Mouse (Mus musculus) regulatory T cell (primary cell): Measurements from ENCODE around the gene Svbp.

Experiments used
- in situ Hi-C: fragments of 300-600 bp; cut with MboI, MseI; formaldehyde crosslinking; loops from one replicate; pipeline ENCODE4 v1.15.1; 2025; ENCODE audit warnings: high pct_unique_total_duplicates

Gene Svbp

GRCm38 (mm10) chr4:119245961-119246360 lies 50.9 kb downstream of the Svbp start:
- in situ Hi-C loops: loop anchor here (5.0 kb wide), 1 partner anchor 91 kb away; no protein-coding TSS in a partner anchor

- in situ Hi-C loops: loop anchor here (5.0 kb wide), 1 partner anchor 91 kb away; no protein-coding TSS in a partner anchor
Observed at GRCm38 (mm10) chr4:119246688-119247225, 51.7 kb downstream of the Svbp start.

- in situ Hi-C loops: loop anchor here (5.0 kb wide), 1 partner anchor 90 kb away; no protein-coding TSS in a partner anchor
Observed at GRCm38 (mm10) chr4:119247462-119248235, 52.5 kb downstream of the Svbp start.

GRCm38 (mm10) chr4:119248407-119248965 lies 53.4 kb downstream of the Svbp start:
- in situ Hi-C loops: loop anchor here (5.0 kb wide), 1 partner anchor 89 kb away; no protein-coding TSS in a partner anchor
